Mouse (Mus musculus) gastrocnemius, adult 8-10 months (tissue): ENCODE data around the gene Tmem120b. TPM values are rescaled to one million over a fixed set of nuclear protein-coding genes. Genes with fewer than 3 reads are reported as not detected.

Experiments
- DNase-seq, 2 experiments: peaks; one replicate each; pipeline ENCODE4 v3.0.0; 2022; ENCODE audit warnings: low spot score in 2 of 2
- total RNA-seq, 4 experiments: library from RNA; stranded (reverse); gene quantifications; 2 replicates each; pipeline ENCODE4 v1.2.4; 2022

Tmem120b gene
- total RNA-seq, 4 experiments from 2014 or later = 15.7 to 18.3 (median 17.0) TPM

DNA sequence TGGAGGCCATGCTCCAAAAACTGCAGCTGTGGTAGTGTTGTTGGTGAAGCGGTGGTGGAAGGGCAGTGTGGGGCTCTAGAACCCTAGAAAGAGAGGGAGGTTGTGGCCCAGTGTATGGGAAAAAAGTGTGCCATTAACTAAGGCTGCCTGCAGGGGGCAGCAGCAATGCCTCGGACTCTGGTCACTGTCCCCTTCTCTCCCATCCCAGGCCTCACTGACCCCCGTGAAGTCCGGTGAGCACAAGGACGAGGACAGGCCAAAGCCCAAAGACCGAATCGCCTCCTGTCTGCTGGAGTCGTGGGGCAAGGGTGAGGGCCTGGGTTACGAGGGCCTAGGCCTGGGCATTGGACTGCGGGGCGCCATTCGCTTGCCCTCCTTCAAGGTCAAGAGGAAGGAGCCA is 88.5 kb downstream of the Tmem120b start:
- DNase-seq = no peak

DNA sequence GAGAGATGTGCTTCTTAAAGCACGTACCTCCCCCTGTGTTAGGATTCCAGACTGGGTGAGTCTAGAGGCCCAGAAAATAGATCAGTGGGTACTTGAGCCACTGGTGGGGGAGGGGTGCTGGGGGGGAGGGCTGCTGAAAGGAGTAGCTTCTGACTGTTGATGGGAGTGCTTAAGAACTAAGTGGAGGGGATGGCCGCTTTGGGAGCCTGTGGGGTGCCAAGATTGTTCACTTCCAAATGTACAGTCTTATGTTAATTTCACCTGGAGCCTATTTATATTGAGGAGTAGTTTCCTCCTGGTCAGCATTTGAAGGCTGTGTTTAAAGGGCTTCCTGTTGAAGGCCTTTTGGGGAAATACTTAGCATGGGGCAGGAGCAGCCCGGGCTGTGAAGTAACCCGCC is 89.8 kb downstream of the Tmem120b start:
- DNase-seq = no peak

DNA sequence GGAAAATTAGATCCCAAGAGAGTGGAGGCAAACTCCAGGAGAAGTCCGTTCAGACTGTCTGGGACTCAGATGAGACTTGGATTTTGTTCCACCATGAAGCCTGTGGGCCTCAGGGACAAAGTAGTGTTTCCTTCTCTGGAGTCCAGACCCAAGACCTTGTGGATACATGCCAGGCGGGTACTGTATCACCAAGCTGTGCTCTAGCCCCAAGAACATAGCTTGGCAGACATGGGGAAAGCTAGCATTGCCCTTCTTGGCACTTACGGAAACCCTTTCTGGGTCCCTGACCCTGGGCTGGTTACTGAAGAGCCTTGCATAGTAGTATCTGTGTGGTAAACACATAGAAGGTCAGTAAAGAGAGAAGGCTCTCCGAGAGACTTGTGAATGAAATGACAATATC is 91.2 kb downstream of the Tmem120b start:
- DNase-seq = peak in 1 of 2 experiments; percentile 47

DNA sequence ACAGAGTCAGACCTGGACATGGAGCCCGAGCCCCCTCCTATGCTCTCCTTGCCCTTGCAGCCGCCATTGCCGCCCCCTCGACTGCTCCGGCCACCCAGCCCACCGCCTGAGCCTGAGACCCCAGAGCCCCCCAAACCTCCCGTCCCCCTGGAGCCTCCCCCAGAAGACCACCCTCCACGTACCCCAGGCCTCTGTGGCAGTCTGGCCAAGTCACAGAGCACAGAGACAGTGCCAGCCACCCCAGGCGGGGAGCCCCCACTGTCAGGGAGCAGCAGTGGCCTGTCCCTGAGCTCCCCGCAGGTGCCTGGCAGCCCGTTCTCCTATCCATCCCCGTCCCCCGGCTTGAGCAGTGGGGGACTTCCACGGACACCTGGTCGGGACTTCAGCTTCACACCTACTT is 91.7 kb downstream of the Tmem120b start:
- no peak for DNase-seq

DNA sequence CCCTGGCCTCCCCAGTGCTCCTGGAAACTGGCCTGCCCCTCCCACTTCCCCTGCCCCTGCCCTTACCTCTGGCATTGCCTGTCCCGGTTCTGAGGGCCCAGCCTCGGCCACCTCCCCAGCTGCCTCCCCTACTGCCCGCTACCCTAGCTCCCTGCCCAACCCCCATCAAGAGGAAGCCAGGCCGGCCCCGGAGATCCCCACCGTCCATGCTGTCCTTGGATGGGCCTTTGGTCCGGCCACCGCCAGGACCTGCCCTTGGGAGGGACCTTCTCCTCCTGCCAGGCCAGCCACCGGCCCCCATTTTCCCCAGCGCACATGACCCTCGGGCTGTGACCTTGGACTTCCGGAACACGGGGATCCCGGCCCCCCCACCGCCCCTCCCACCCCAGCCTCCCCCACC is 92.1 kb downstream of the Tmem120b start:
- no peak for DNase-seq

DNA sequence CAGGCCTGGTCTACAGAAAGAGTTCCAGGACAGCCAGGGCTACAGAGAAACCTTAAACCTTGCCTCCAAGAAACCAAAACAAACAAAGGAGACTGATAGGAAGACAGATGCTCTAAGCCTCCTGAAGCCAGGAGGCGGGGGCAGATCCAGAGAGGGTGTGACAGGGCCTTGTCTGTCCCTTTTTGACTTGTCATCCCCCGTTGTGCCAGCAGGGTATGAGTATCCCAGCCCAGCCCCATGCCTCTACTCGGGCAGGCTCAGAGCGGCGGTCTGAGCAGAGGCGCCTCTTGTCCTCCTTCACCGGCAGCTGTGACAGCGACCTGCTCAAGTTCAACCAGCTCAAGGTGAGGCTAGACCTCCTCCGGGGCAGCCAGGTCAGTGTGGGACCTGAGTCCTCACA is 94.7 kb downstream of the Tmem120b start:
- no peak for DNase-seq

DNA sequence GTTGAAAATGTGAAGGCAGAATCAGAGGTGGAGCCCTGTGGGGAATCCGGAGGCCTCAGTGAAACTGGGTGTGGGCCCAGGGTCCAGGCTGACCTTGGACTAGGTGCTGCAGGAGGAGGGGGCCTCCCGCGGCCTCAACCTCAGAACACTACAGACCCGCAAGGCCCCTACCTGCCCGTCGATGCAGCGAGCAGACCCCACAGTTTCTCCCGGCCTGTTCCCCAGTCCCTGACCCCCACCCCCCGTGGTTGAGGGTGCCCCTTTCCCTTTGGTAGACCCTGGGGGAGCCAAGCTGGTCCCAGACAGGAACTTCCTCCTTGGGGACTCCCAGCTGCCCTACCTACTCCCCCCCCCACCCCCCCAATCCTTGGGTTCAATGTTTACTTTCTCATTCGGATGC is 98.2 kb downstream of the Tmem120b start:
- DNase-seq = no peak

Other genes starting within 250 kb of the Tmem120b start
- 100 to 1,000 TPM; 504 to 612 (median 591) TPM for gene Anapc5, start 247.1 kb upstream of the Tmem120b start, total RNA-seq
- 10 to 100 TPM; 19.5 to 28.2 (median 20.1) TPM for gene Rnf34, start 218.4 kb upstream of the Tmem120b start, total RNA-seq
- gene Kdm2b, start 78.6 kb upstream of the Tmem120b start, total RNA-seq = 10 to 100 TPM; 11.1 to 15.6 (median 13.1) TPM
- 10 to 100 TPM; 27.8 to 35.0 (median 29.8) TPM for gene Orai1, start 53.3 kb upstream of the Tmem120b start, total RNA-seq
- gene Morn3, start 21.4 kb upstream of the Tmem120b start, total RNA-seq = not detected
- gene Rhof, start 64.3 kb downstream of the Tmem120b start, total RNA-seq = under 1 TPM in 3 of 4 experiments, not detected in 1; 0.24 to 0.36 (median 0.36) TPM
- gene Setd1b, start 73.8 kb downstream of the Tmem120b start, total RNA-seq = 10 to 100 TPM in 3 of 4 experiments, 1 to 10 TPM in 1; 8.0 to 10.8 (median 10.5) TPM
- gene Psmd9, start 101.0 kb downstream of the Tmem120b start, total RNA-seq = 10 to 100 TPM; 11.4 to 12.8 (median 12.3) TPM
- gene Hpd, start 114.3 kb downstream of the Tmem120b start, total RNA-seq = 1 to 10 TPM in 1 of 4 experiments, not detected in 3; 1.3 TPM
- gene Wdr66, start 183.7 kb downstream of the Tmem120b start, total RNA-seq = 1 to 10 TPM in 3 of 4 experiments, under 1 TPM in 1; 0.76 to 1.8 (median 1.2) TPM